Mouse (Mus musculus) activated CD4-positive, CD25-positive, alpha-beta regulatory T cell, adult 4 months (primary cell): ENCODE results near the gene Sema3b. TPM values are rescaled to one million over a fixed set of nuclear protein-coding genes. Genes with fewer than 3 reads are reported as not detected.
"Not testable (repeated sequence)": the region's sequence is repeated elsewhere in the genome, so short reads cannot be mapped to it uniquely, and the experiment has no call there.

ENCODE experiments used
- ATAC-seq: one replicate; pipeline ENCODE4 v1.8.0; 2017
- polyA plus RNA-seq, 2 experiments: library from polyadenylated mRNA; unstranded; fragments of 100-300 nt; shearing (Covaris generic); gene quantifications; one replicate each; pipeline ENCODE4 v1.2.1; 2017

The Sema3b gene
- polyA plus RNA-seq, 2 experiments from 2014 or later, result not detected

- no peak for ATAC-seq
Measured at GRCm38 (mm10) chr9:107587833-107588639, 21.0 kb downstream of the Sema3b start.

DNA sequence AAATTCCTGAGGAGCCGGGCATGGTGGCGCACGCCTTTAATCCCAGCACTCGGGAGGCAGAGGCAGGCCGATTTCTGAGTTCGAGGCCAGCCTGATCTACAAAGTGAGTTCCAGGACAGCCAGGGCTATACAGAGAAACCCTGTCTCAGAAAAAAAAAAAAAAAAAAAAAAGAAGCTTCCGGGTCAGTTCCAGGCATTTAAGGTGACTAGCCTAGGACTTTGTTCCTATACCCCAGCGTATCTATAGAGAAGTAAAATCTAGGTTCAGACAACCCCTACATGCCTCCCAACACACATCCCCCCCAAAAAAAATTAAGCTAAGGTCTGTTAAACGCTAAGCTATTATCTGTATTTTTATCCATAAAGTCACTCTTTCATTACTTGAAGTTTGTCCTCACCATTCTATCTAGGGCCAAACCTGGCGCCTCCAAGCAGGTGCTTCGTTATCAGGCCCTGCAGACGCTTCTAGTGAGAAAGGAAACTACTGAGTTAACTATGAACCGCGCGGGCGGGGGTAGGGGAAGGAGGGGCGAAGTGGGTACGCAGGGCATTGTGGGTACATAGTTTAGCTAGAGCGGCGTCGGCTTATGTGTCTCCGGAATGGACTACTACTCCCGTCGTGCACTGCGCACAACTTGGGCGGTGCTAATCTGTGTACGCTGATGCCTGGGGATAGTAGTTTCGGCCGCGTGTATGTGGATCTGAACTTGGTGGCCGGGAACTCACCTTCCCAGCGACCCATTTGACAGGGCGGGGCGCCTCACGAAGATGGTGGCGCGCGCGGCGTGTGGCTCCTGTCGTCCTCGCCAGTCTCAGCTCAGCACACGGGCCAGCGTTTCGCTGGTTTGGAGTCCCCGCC lies 21.8 kb downstream of the Sema3b start, which contains the start of gene Ifrd2:
Ifrd2 (plus strand) TSS at position 669 of the 859 bp plus-strand sequence.
- peak; percentile 99 for ATAC-seq

- no peak for ATAC-seq
Measured at GRCm38 (mm10) chr9:107586504-107586903, 22.5 kb downstream of the Sema3b start.

DNA sequence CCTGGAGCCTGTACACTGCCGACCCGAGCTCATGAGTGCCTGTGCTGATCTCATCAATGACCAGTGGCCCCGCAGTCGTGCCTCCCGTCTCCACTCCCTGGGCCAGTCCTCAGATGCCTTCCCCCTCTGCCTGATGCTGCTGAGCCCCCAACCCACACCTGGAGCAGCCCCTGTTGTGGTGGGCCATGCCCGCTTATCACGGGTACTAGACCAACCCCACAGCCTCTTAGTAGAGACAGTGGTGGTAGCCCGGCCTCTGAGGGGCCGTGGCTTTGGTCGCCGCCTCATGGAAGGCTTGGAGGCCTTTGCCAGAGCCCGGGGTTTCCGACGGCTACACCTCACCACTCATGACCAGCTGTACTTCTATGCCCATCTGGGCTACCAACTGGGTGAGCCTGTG lies 25.9 kb downstream of the Sema3b start:
- no peak for ATAC-seq

DNA sequence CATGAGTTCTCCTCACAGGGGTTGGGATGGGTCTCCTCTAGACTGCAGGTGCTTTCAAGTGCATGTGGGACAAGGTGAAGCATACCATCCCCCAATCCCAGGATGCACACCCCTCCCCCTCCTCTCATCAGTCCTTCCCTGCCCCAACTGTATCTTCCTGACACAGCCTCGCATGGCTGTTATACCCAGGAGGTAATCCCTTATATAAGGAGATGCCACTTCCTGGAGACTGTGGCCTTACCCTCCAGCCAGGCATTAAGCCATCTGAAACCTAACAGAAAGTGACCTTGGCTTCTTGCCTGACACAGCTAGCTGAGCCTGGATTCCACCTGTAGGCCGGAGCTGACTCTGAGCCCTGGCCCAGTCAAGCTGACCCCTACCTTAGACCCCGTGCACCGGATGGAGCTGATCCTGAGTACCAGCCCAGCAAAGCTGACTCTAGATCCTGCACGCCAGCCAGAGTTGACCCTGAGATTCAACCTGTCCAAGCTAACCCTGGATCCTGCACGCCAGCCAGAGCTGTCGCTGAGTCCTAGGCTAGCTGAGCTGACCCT lies 26.4 kb downstream of the Sema3b start:
- no peak for ATAC-seq

DNA sequence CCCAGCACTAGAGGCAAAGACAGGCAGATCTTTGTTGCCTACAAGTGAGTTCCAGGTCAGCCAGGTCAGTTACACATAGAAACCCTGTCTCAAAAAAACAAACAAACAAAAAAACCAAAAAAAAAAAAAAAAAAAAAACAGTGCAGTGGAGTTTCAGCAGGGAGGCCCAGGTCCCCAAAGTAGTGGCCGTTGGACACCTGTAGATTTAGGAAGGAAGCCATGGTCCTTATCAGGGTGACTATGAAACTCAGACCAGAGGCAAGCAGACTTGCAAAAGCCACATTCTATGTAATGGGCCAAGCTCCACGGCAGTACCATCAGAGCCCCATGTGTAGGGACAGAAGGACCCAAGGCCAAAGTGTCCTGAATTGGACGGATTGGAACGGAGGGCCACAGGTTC lies 27.4 kb downstream of the Sema3b start:
- ATAC-seq, result no peak

- peak; percentile 94 for ATAC-seq
Measured at GRCm38 (mm10) chr9:107580501-107581317, 28.3 kb downstream of the Sema3b start, which contains the start of gene Hyal3. Gene Hyal3, plus strand, starts transcription at chr9:107580818.

DNA sequence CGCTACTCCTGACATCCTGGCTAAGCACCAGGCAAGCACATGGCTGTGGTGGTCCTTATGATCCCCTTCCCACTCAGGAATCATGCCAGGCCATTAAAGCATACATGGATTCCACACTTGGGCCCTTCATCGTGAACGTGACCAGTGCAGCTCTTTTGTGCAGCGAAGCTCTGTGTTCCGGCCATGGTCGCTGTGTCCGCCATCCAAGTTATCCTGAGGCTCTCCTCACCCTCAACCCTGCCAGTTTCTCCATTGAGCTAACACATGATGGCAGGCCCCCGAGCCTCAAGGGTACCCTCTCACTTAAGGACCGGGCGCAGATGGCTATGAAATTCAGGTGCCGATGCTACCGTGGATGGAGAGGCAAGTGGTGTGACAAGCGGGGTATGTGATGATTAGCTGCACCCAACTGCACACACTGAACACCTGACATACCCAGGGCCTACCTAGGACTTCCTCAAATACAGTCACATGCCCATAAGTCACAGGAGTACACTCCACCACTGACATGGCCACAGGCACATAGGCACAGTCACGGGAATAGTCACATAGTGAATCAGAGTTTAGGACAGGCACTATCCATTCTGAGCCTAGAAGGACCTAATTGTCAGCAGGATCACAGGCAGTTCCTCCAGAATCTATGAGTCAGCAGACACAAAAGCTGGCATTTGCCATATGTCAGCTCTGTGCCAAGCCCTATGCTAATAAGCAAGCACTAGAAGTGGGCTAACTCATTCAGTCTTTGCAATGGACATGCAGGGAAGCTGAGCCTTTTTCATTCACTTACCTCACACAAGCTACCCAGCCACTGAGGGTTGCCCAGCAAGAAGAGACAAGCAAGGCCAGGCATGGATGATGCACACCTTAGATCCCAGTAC lies 29.8 kb downstream of the Sema3b start:
- ATAC-seq, result no peak

DNA sequence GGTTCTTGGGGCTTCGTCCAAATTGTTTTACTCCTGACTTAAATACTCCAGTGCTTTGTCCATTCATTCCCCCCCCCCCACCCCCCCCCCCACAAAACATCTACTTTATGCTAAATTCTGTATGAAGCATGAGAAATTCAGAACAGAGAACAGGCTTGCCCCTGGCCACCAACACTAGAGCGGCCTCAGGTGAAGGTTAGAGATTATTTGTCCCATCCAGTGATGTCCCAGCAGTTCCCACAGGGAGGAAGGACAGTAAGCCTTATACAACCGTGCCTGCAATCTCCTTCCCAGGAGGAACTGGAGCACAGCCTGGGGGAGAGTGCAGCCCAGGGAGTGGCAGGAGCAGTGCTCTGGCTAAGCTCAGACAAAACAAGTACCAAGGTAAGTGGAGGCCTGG lies 30.4 kb downstream of the Sema3b start, which contains the start of gene Naa80:
Naa80 (plus strand) TSS at position 301 of the 400 bp plus-strand sequence.
- ATAC-seq, result no peak

DNA sequence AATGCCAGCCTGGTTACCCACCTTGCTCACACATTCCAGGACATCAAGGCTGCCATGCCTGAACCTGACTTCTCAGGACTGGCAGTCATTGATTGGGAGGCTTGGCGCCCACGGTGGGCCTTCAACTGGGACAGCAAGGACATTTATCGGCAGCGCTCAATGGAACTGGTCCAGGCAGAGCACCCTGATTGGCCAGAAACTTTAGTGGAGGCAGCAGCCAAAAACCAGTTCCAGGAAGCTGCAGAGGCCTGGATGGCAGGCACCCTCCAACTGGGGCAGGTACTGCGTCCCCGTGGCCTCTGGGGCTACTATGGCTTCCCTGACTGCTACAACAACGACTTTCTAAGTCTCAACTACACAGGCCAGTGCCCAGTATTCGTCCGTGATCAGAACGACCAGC lies 31.2 kb downstream of the Sema3b start:
- ATAC-seq, result no peak

DNA sequence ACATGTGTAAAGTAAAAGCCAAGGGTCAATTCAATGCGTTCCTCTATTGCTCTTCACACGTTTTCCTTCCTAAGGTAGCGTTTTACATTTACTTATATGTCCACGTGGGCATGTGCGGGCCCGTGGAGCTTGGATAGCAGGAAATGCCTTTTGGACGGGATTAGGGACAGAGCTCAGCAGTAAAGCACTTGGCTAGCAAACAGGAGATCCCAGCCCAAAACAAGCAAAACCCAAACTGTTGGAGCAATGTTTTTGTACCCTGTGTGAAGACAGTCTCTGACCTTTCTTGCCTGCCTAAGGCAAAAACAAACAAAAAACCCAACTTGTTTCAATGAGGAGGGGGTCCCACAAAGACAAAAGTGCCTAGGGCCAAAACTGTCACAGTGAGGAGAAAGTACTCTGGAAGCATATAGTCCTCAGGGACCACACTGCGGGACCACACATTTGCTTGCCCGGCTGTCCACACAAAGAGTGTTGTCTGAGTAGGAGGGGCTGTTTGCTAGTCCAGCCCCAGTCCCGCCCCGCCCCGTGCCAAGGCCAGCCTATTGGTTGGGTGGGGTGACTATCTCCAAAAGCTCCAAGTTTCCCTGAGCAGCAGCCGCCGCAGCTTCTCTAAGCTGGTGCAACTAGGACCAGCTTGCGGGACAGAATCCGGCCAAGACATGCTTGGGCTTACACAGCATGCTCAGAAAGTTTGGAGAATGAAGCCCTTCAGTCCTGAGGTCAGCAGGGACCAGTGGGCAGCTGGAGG lies 32.5 kb downstream of the Sema3b start, which contains the start of gene Hyal1:
Hyal1 (plus strand) TSS at position 571 of the 751 bp plus-strand sequence.
- ATAC-seq, result no peak

DNA sequence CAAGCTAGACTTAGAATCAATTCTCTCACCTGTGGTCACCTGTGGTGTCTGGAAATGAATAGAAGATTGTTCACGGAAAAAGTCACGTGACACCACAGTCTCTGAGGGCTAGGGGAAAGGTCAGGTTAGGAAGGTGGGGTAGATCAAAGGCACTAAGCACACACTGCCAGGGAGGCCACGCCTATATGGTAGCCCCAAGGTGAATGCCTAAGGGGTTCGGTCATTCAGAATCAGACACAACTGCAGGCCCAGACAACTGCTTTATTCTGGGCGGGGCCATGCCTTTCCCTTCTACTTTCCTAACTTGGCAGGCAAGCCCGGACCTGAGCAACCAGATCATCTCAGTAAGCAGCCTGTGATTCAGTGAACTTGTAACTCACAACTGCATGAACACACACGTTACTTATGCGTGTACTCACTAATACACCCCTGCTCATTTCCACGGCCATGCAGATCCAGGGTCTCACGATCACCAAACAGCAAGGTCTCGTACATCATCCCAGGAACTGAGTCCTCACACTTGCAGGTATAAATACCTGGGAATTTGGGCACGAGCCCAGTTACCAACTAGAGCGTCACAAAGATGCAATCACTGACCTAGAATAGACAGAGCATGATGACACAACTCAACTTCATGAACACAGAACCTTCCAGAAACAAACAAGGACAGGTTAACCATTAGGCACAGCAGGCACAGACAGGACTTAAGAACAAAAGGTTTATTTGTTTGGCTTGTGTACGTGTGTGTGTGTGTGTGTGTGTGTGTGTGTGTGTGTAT lies 33.3 kb downstream of the Sema3b start:
- ATAC-seq, result no peak

DNA sequence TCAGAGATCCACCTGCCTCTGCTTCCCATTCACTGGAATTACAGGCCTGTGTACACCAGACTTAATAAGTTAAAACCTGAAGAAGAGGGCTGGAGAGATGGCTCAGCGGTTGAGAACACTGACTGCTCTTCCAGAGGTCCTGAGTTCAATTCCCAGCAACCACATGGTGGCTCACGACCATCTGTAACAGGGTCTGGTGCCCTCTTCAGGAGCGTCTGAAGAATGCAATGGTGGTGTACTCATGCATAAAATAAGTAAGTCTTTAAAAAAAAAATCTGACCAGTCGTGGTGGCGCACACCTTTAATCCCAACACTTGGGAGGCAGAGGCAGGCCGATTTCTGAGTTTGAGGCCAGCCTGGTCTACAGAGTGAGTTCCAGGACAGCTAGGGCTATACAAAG lies 35.3 kb downstream of the Sema3b start:
- ATAC-seq, result not testable (repeated sequence)

DNA sequence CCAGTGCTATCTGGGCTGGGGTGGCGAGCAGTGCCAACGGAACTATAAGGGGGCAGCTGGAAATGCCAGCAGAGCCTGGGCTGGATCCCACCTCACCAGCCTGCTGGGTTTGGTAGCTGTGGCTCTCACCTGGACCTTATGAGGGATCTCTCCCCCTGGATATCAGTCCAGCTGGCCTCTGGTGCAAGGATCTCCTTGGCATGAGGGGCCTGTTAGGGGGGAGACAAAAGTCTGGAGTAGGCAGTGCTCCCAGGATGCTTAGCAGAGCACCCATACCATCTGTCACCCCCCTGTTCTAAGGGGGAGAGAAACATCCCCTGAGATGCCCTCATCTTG lies 36.7 kb downstream of the Sema3b start:
- no peak for ATAC-seq

GRCm38 (mm10) chr9:107571534-107572326 lies 37.3 kb downstream of the Sema3b start:
- ATAC-seq, result no peak

- ATAC-seq, result no peak
Measured at GRCm38 (mm10) chr9:107570845-107571244, 38.2 kb downstream of the Sema3b start.

GRCm38 (mm10) chr9:107570016-107570415 lies 39.0 kb downstream of the Sema3b start:
- ATAC-seq, result no peak

DNA sequence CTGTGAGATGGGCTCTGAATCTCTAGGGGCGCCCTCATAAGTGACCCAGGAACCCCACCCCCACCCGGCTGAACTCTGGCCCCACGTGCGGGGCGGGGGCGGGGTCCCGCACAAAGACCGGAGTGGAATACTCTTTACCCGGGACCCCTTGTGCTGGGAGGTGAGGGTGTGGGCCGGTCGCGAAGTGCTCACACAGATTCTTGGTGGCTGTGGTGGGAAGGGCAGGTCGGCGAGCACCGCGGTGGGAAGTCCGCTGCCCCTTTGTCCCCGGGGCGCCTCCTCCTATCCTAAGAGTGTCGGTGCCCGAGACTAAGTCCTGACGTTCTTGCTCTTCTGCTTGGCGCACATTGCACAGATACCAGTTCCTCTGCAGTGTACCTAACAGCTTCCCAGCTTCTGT lies 39.8 kb downstream of the Sema3b start:
- ATAC-seq, result no peak
